Mouse (Mus musculus) cerebellum, adult 2 months (tissue): ENCODE measurements around the gene Mrps18c.

ENCODE experiments used
- CTCF ChIP-seq: fragments of 200-500 bp; IDR thresholded peaks from 2 replicates; pipeline ENCODE4 v1.5.1; 2011; ENCODE audit warnings: low read depth, mild to moderate bottlenecking, control low read depth, low read length, moderate library complexity, borderline replicate concordance; ENCODE audit not compliant: insufficient read depth
- POLR2A ChIP-seq: fragments of 200-500 bp; IDR thresholded peaks from 2 replicates; pipeline ENCODE4 v1.6.1; 2011; ENCODE audit warnings: low read length, control low read depth, borderline replicate concordance; ENCODE audit not compliant: insufficient read depth

GRCm38 (mm10) chr5:100775778-100776404, 22.5 kb upstream of the Mrps18c start:
- TF ChIP-seq CTCF (no peak), POLR2A (no peak)
